Comparison of ENCODE assay signal across 10 mouse cellular contexts in genomic region chr11:8068873-8069272, GRCm38 (mm10).
DNase-seq lines count a peak whose midpoint lies in the region; ATAC-seq and TF ChIP-seq lines count a peak whose summit lies in the region.
"Had no signal": no experiment of that assay in that cellular context is flagged by ENCODE, and none has a peak within 500 bp of the region (broad histone marks: within the 10 kb centered on the region; RNA-seq: fewer than 3 reads in every experiment).

No protein-coding gene starts in this region.

- no peaks in the 10 kb centered on the region for H3K4me1 ChIP-seq in heart, embryonic 10.5 days
- no peaks in the 10 kb centered on the region for H3K4me1 ChIP-seq in midbrain, postnatal 0 days (ENCODE audit: insufficient read depth, low read length)
- H3K4me1 ChIP-seq in midbrain, embryonic 13.5 days (replicated peaks) = no peaks in the 10 kb centered on the region

- no peaks in the 10 kb centered on the region for H3K27me3 ChIP-seq in heart, embryonic 10.5 days (ENCODE audit: insufficient read depth, poor library complexity, severe bottlenecking)
- H3K27me3 ChIP-seq in midbrain, postnatal 0 days (ENCODE audit: insufficient read depth, low read length) = no peaks in the 10 kb centered on the region
- H3K27me3 ChIP-seq in midbrain, embryonic 13.5 days = no peaks in the 10 kb centered on the region
- H3K27me3 ChIP-seq: embryonic facial prominence, embryonic 12.5 days had no signal

- no peak for TF ChIP-seq CTCF in midbrain, postnatal 0 days (IDR thresholded peaks at IDR 0.05)

- H3K27ac ChIP-seq in heart, embryonic 10.5 days = no peak overlapping the region
- H3K27ac ChIP-seq in midbrain, postnatal 0 days (ENCODE audit: low read depth, low read length) = no peak overlapping the region
- no peak overlapping the region for H3K27ac ChIP-seq in midbrain, embryonic 13.5 days
- H3K27ac ChIP-seq: embryonic facial prominence, embryonic 12.5 days had no signal

- DNase-seq in heart, postnatal 10 days = peak; percentile 20 to 34
- no peak for DNase-seq in heart, embryonic 10.5 days (ENCODE audit: low spot score)
- peak; percentile 24 for DNase-seq in midbrain, postnatal 0 days (ENCODE audit: low spot score)
- peak; percentile 24 for DNase-seq in heart, postnatal 4 days
- peak; percentile 2 for DNase-seq in telencephalon, adult 2 months (ENCODE audit: low read depth, low spot score)
- no peak for DNase-seq in cerebellum, adult 9-11 months
- DNase-seq in ovary, postnatal 10 days (ENCODE audit: low spot score) = no peak
- DNase-seq: thymus, adult 18-20 months had no signal

- intact Hi-C loops in heart, postnatal 10 days (cut with DNase I) = no loop called here

- no peak overlapping the region for H3K4me2 ChIP-seq in midbrain, postnatal 0 days (ENCODE audit: low read depth, low read length, poor library complexity, severe bottlenecking)
- no peak overlapping the region for H3K4me2 ChIP-seq in midbrain, embryonic 13.5 days (replicated peaks)
- H3K4me2 ChIP-seq: embryonic facial prominence, embryonic 12.5 days had no signal

- H3K36me3 ChIP-seq in heart, embryonic 10.5 days = no peaks in the 10 kb centered on the region
- H3K36me3 ChIP-seq in midbrain, postnatal 0 days (ENCODE audit: insufficient read depth, low read length) = no peaks in the 10 kb centered on the region
- no peaks in the 10 kb centered on the region for H3K36me3 ChIP-seq in midbrain, embryonic 13.5 days
- H3K36me3 ChIP-seq: embryonic facial prominence, embryonic 12.5 days had no signal

- no peaks in the 10 kb centered on the region for H3K9me3 ChIP-seq in heart, embryonic 10.5 days
- H3K9me3 ChIP-seq in midbrain, postnatal 0 days (ENCODE audit: low read length) = no peaks in the 10 kb centered on the region
- no peaks in the 10 kb centered on the region for H3K9me3 ChIP-seq in midbrain, embryonic 13.5 days
- H3K9me3 ChIP-seq: embryonic facial prominence, embryonic 12.5 days had no signal

- H3K4me3 ChIP-seq in heart, embryonic 10.5 days = no peak overlapping the region
- no peak overlapping the region for H3K4me3 ChIP-seq in midbrain, postnatal 0 days (ENCODE audit: low read depth, low read length)
- H3K4me3 ChIP-seq in midbrain, embryonic 13.5 days (replicated peaks) = no peak overlapping the region
- H3K4me3 ChIP-seq: embryonic facial prominence, embryonic 12.5 days had no signal

- ATAC-seq in midbrain, postnatal 0 days (ENCODE audit: low FRiP score) = no peak
- no peak for ATAC-seq in midbrain, embryonic 13.5 days

- WGBS in heart, embryonic 10.5 days = 58% methylated on average over 3 of the region's 3 CpGs
- WGBS in midbrain, postnatal 0 days = 41% methylated on average over 3 of the region's 3 CpGs
- 26% methylated on average over 3 of the region's 3 CpGs for WGBS in midbrain, embryonic 13.5 days

- H3K9ac ChIP-seq in midbrain, postnatal 0 days (replicated peaks; ENCODE audit: low read length, poor library complexity, severe bottlenecking) = no peak overlapping the region
- no peak overlapping the region for H3K9ac ChIP-seq in midbrain, embryonic 13.5 days (replicated peaks)
- H3K9ac ChIP-seq: embryonic facial prominence, embryonic 12.5 days had no signal

Comparison
In these comparisons a context has a peak if more than half of its experiments do, and no peak if none do; other contexts are left out.
1. DNase-seq: peak in heart, postnatal 10 days (2 of 2), midbrain, postnatal 0 days (single experiment), heart, postnatal 4 days (single experiment) and telencephalon, adult 2 months (single experiment); none in heart, embryonic 10.5 days (single experiment), cerebellum, adult 9-11 months (single experiment) and ovary, postnatal 10 days (single experiment).